Mouse (Mus musculus) urinary bladder, postnatal 25 days (tissue): ENCODE measurements around the gene Lin7a.

Source experiments
- DNase-seq: peaks from one replicate; pipeline ENCODE4 v3.0.0; 2022; ENCODE audit warnings: low spot score

The Lin7a gene

GRCm38 (mm10) chr10:107251801-107252502 is 19.5 kb upstream of the Lin7a start:
- DNase-seq, result no peak

GRCm38 (mm10) chr10:107252503-107252815 is 19.0 kb upstream of the Lin7a start:
- DNase-seq, result no peak

GRCm38 (mm10) chr10:107253191-107253965 is 18.1 kb upstream of the Lin7a start:
- DNase-seq, result no peak

- DNase-seq, result no peak
Observed at GRCm38 (mm10) chr10:107254656-107255055, 16.8 kb upstream of the Lin7a start.

GRCm38 (mm10) chr10:107255351-107256050 is 16.0 kb upstream of the Lin7a start:
- DNase-seq, result no peak

- DNase-seq, result no peak
Observed at GRCm38 (mm10) chr10:107256451-107256960, 15.0 kb upstream of the Lin7a start.

GRCm38 (mm10) chr10:107260428-107260827 is 11.1 kb upstream of the Lin7a start:
- DNase-seq, result no peak

GRCm38 (mm10) chr10:107272131-107272803 is 781 bp downstream of the Lin7a start:
- peak; percentile 6 for DNase-seq

- DNase-seq, result no peak
Observed at GRCm38 (mm10) chr10:107272804-107273145, 1.3 kb downstream of the Lin7a start.

GRCm38 (mm10) chr10:107273848-107274247 is 2.4 kb downstream of the Lin7a start:
- no peak for DNase-seq

GRCm38 (mm10) chr10:107274785-107275184 is 3.3 kb downstream of the Lin7a start:
- DNase-seq, result no peak

GRCm38 (mm10) chr10:107276647-107277046 is 5.2 kb downstream of the Lin7a start:
- DNase-seq, result peak; percentile 4

- DNase-seq, result no peak
Observed at GRCm38 (mm10) chr10:107293934-107294664, 22.6 kb downstream of the Lin7a start.

- DNase-seq, result no peak
Observed at GRCm38 (mm10) chr10:107300587-107301248, 29.2 kb downstream of the Lin7a start.

- no peak for DNase-seq
Observed at GRCm38 (mm10) chr10:107310964-107311490, 39.5 kb downstream of the Lin7a start.

- DNase-seq, result no peak
Observed at GRCm38 (mm10) chr10:107312609-107313008, 41.1 kb downstream of the Lin7a start.

GRCm38 (mm10) chr10:107313395-107313794 is 41.9 kb downstream of the Lin7a start:
- DNase-seq, result no peak

GRCm38 (mm10) chr10:107315251-107315650 is 43.8 kb downstream of the Lin7a start:
- no peak for DNase-seq

GRCm38 (mm10) chr10:107315681-107316080 is 44.2 kb downstream of the Lin7a start:
- no peak for DNase-seq

- DNase-seq, result no peak
Observed at GRCm38 (mm10) chr10:107316100-107316499, 44.6 kb downstream of the Lin7a start.

GRCm38 (mm10) chr10:107319648-107320047 is 48.2 kb downstream of the Lin7a start:
- no peak for DNase-seq
